Mouse (Mus musculus) embryonic facial prominence, embryonic 15.5 days (tissue): ENCODE results near the gene Ttc4. TPM values are rescaled to one million over a fixed set of nuclear protein-coding genes. Genes with fewer than 3 reads are reported as not detected.
A peak's percentile ranks its signal among the peaks of the same experiment; 100 is the strongest.

Experiments
- ATAC-seq: fragments of 200-750 bp; cut with Nextera tagmentation; 2 replicates; pipeline ENCODE4 v1.8.0; 2017; ENCODE audit warnings: low read depth, moderate TSS enrichment; ENCODE audit not compliant: insufficient number of reproducible peaks, low FRiP score, low TSS enrichment
- H3K27ac ChIP-seq: fragments of 300-500 bp; sonication (generic); replicated peaks from 2 replicates; pipeline ENCODE4 v1.5.1; 2015; ENCODE audit warnings: mild to moderate bottlenecking, inconsistent platforms
- H3K27me3 ChIP-seq: fragments of 300-500 bp; sonication (generic); 2 replicates; pipeline ENCODE4 v1.6.1; 2015; ENCODE audit warnings: inconsistent platforms
- H3K36me3 ChIP-seq: fragments of 300-500 bp; sonication (generic); 2 replicates; pipeline ENCODE4 v1.6.1; 2015; ENCODE audit warnings: mild to moderate bottlenecking, inconsistent platforms
- H3K4me1 ChIP-seq: fragments of 300-500 bp; sonication (generic); 2 replicates; pipeline ENCODE4 v1.6.1; 2015; ENCODE audit warnings: inconsistent platforms
- H3K4me2 ChIP-seq: fragments of 300-500 bp; sonication (generic); replicated peaks from 2 replicates; pipeline ENCODE4 v1.6.1; 2015; ENCODE audit warnings: mild to moderate bottlenecking, inconsistent platforms
- H3K4me3 ChIP-seq: fragments of 300-500 bp; sonication (generic); replicated peaks from 2 replicates; pipeline ENCODE4 v1.5.1; 2015; ENCODE audit warnings: mild to moderate bottlenecking, inconsistent platforms
- H3K9ac ChIP-seq: fragments of 300-500 bp; sonication (generic); 2 replicates; pipeline ENCODE4 v1.6.1; 2015; ENCODE audit warnings: inconsistent platforms
- H3K9me3 ChIP-seq: fragments of 300-500 bp; sonication (generic); replicated peaks from 2 replicates; pipeline ENCODE4 v1.6.1; 2016; ENCODE audit warnings: inconsistent platforms
- WGBS: fragments of 180-500 bp; shearing (Covaris S2); methylation state at CpG from one replicate; pipeline ENCODE4 v1.1.7; 2015; 5-methylcytosine and 5-hydroxymethylcytosine counted together
- polyA plus RNA-seq: library from polyadenylated mRNA; unstranded; fragments of >200 nt; fragmentation: Nextera tagmentation; extraction: Ambion mirVana; gene quantifications from 2 replicates; pipeline ENCODE4 v1.2.1, GENCODE M21; 2015

Gene Ttc4
- polyA plus RNA-seq, 1 experiment from 2014 or later = 102 TPM

DNA sequence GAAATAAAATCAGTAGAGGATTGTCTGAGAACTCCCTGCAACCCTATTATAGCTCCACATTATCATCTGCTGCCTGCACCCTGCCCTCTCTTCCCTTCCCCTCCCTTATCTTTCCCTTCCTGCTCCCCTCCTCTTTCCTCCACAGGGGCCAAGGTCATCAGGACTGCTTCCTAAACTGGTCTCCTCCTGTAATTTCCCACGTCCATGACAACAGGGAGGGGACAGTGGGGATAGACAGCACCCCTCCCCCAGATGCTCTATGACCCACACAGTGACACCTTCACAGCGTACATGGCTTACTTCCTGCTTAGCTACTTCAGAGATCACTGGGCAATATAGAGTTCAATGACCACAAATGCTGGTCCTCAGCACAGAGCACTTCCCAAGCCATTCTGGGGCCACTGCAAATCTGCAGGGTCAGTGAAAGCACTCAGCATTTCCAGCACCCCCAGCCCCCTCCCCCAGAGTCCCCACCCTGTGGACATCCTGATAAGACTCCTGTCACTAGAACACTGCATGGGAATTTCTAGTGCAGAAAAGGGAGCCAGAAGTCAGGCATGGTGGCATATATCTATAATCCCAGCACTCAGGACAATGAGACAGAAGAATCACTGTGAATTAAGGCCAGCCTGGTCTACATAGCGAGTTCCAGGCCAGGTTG is 10.0 kb upstream of the Ttc4 start:
- Histone ChIP-seq H3K4me2 (no peak overlapping the region), H3K9ac (no peak overlapping the region), H3K27me3 (no peaks in the 10 kb centered on the region), H3K4me1 (no peaks in the 10 kb centered on the region), H3K27ac (no peak overlapping the region), H3K4me3 (no peak overlapping the region), H3K36me3 (no peaks in the 10 kb centered on the region), H3K9me3 (no peaks in the 10 kb centered on the region)
- 43% methylated on average over 3 of the region's 3 CpGs for WGBS
- ATAC-seq = no peak

GRCm38 (mm10) chr4:106680955-106681354 is 2.2 kb upstream of the Ttc4 start:
- Histone ChIP-seq H3K4me3 (no peak overlapping the region), H3K27ac (no peak overlapping the region), H3K4me1 (peaks cover 7% of the 10 kb centered on the region), H3K9ac (no peak overlapping the region), H3K9me3 (no peaks in the 10 kb centered on the region), H3K36me3 (peaks cover 12% of the 10 kb centered on the region), H3K27me3 (no peaks in the 10 kb centered on the region), H3K4me2 (no peak overlapping the region)
- 54% methylated on average over 2 of the region's 2 CpGs for WGBS
- ATAC-seq = no peak

- peak overlapping the region; percentile 75 for H3K4me2 ChIP-seq
- no peak overlapping the region for H3K27ac ChIP-seq
- peak; percentile 11; the same call in 1 of the 2 replicates for ATAC-seq
- H3K27me3 ChIP-seq = no peaks in the 10 kb centered on the region
- no peak overlapping the region for H3K9ac ChIP-seq
- WGBS = 46% methylated on average over 3 of the region's 3 CpGs
- H3K36me3 ChIP-seq = peaks cover 26% of the 10 kb centered on the region
- no peaks in the 10 kb centered on the region for H3K9me3 ChIP-seq
- peaks cover 7% of the 10 kb centered on the region for H3K4me1 ChIP-seq
- H3K4me3 ChIP-seq = peak overlapping the region; percentile 89
Measured at GRCm38 (mm10) chr4:106679152-106679551, 408 bp upstream of the Ttc4 start.

GRCm38 (mm10) chr4:106676749-106677148 is 2.0 kb downstream of the Ttc4 start:
- no peak overlapping the region for H3K4me3 ChIP-seq
- H3K9ac ChIP-seq = no peak overlapping the region
- ATAC-seq = no peak
- H3K27me3 ChIP-seq = no peaks in the 10 kb centered on the region
- H3K27ac ChIP-seq = no peak overlapping the region
- H3K9me3 ChIP-seq = no peaks in the 10 kb centered on the region
- peaks cover 7% of the 10 kb centered on the region for H3K4me1 ChIP-seq
- WGBS = 87% methylated on average over 5 of the region's 5 CpGs
- H3K4me2 ChIP-seq = no peak overlapping the region
- H3K36me3 ChIP-seq = peaks cover 49% of the 10 kb centered on the region

DNA sequence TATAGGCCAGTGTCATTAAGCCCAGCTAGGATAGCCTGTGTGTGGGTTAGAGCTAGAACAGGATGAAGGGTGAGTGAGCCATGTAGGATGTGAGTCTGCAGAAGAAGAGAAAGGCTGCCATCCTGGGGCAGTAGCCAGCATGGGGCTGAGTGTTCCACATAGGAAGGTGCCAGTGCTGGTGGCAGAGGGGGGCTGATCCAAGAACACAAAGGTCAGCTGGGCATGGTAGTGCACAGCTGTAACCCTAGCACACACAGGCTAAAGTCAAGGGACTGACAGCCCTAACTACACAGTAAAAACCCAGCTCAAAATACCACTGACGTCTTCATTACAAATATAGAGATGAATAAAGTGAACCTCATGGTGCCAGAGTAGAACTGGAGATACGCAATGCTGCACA is 12.2 kb downstream of the Ttc4 start:
- Histone ChIP-seq H3K9ac (no peak overlapping the region), H3K9me3 (no peaks in the 10 kb centered on the region), H3K27me3 (no peaks in the 10 kb centered on the region), H3K4me3 (no peak overlapping the region), H3K4me1 (no peaks in the 10 kb centered on the region), H3K4me2 (no peak overlapping the region), H3K36me3 (peaks cover 99% of the 10 kb centered on the region), H3K27ac (no peak overlapping the region)
- 92% methylated on average over 2 of the region's 2 CpGs for whole genome bisulfite sequencing
- ATAC-seq = no peak

DNA sequence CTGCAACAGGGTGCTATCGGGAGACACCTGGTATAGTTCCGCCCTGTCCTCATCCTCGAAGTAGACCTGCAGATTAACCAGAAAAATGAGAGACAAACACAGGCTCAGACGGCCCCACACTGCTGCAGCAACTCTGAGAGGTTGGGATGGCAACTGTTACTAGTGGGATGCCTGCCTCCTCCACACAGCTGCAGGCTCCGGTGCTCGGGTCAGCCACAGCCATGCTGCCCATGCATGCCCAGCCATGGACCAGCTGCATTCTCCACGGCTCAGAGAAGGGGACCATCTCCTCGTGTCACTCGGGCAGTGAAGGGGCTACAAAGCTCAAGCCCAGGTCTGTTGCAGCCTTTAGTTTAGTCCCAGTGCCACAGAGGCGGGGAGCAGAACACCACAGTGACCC is 13.1 kb downstream of the Ttc4 start:
- Histone ChIP-seq H3K36me3 (peaks cover 100% of the 10 kb centered on the region), H3K4me2 (no peak overlapping the region), H3K27ac (no peak overlapping the region), H3K4me3 (no peak overlapping the region), H3K4me1 (no peaks in the 10 kb centered on the region), H3K9me3 (no peaks in the 10 kb centered on the region), H3K9ac (no peak overlapping the region), H3K27me3 (no peaks in the 10 kb centered on the region)
- 93% methylated on average over 10 of the region's 10 CpGs for WGBS
- no peak for ATAC-seq

- Histone ChIP-seq H3K4me1 (no peaks in the 10 kb centered on the region), H3K9me3 (no peaks in the 10 kb centered on the region), H3K36me3 (peaks cover 100% of the 10 kb centered on the region), H3K27me3 (no peaks in the 10 kb centered on the region), H3K27ac (no peak overlapping the region), H3K4me2 (no peak overlapping the region), H3K9ac (no peak overlapping the region), H3K4me3 (no peak overlapping the region)
- ATAC-seq = no peak
- WGBS = 96% methylated on average over 2 of the region's 2 CpGs
Measured at GRCm38 (mm10) chr4:106665269-106665668, 13.5 kb downstream of the Ttc4 start.

DNA sequence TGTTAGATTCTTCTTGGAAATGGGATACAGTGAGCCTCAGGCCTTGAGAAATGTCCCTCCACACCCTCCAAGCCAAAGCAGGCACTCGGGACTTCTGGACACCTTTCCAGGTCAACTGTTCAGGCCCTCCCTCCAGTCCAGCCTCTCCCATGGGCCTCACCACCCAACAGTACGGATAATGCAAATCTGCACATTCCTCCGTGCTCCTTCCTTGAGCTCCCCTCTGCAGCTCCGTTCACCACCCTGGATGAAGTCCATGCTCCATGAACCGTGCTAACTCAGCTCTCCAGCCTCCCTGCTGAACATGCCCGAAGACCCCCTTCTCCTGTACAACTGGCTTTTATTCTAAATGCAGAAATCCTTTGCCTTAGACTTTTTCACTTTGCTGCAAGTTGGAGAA is 14.0 kb downstream of the Ttc4 start:
- Histone ChIP-seq H3K36me3 (peaks cover 100% of the 10 kb centered on the region), H3K4me1 (no peaks in the 10 kb centered on the region), H3K4me3 (no peak overlapping the region), H3K27ac (no peak overlapping the region), H3K27me3 (no peaks in the 10 kb centered on the region), H3K4me2 (no peak overlapping the region), H3K9me3 (no peaks in the 10 kb centered on the region), H3K9ac (no peak overlapping the region)
- 88% methylated on average over 6 of the region's 6 CpGs for WGBS
- no peak for ATAC-seq

- no peaks in the 10 kb centered on the region for H3K27me3 ChIP-seq
- no peak overlapping the region for H3K4me2 ChIP-seq
- peaks cover 100% of the 10 kb centered on the region for H3K36me3 ChIP-seq
- no peak for ATAC-seq
- H3K9ac ChIP-seq = no peak overlapping the region
- H3K27ac ChIP-seq = no peak overlapping the region
- no peaks in the 10 kb centered on the region for H3K4me1 ChIP-seq
- no peaks in the 10 kb centered on the region for H3K9me3 ChIP-seq
- no peak overlapping the region for H3K4me3 ChIP-seq
- WGBS = 77% methylated on average over 5 of the region's 5 CpGs
Measured at GRCm38 (mm10) chr4:106663956-106664470, 14.7 kb downstream of the Ttc4 start.

GRCm38 (mm10) chr4:106655681-106656080 is 23.1 kb downstream of the Ttc4 start:
- H3K9ac ChIP-seq = no peak overlapping the region
- H3K27me3 ChIP-seq = no peaks in the 10 kb centered on the region
- 87% methylated on average over 10 of the region's 10 CpGs for WGBS
- H3K4me2 ChIP-seq = no peak overlapping the region
- no peak overlapping the region for H3K4me3 ChIP-seq
- H3K9me3 ChIP-seq = no peaks in the 10 kb centered on the region
- peaks cover 10% of the 10 kb centered on the region for H3K4me1 ChIP-seq
- H3K27ac ChIP-seq = no peak overlapping the region
- ATAC-seq = no peak
- peaks cover 52% of the 10 kb centered on the region for H3K36me3 ChIP-seq

DNA sequence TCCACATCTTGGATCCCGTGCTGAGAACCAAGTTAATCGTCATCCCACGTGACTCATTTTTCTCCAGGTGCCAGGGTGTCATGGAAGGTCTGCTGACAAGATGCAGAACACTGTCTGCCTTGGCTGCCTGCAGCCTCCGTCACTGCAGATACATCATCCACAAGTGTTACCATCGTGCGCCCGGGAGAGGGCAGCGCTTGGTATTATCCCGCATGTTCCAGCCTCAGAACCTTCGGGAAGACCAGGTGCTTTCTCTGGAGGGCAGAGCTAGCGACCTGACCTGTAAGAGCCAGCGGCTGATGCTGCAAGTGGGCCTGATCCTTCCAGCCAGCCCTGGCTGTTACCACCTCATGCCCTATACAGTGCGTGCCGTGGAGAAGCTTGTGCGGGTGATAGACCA is 25.7 kb downstream of the Ttc4 start:
- Histone ChIP-seq H3K4me1 (peaks cover 10% of the 10 kb centered on the region), H3K9me3 (no peaks in the 10 kb centered on the region), H3K4me2 (no peak overlapping the region), H3K27ac (no peak overlapping the region), H3K9ac (no peak overlapping the region), H3K4me3 (no peak overlapping the region), H3K36me3 (peaks cover 29% of the 10 kb centered on the region), H3K27me3 (no peaks in the 10 kb centered on the region)
- ATAC-seq = no peak
- WGBS = 93% methylated on average over 15 of the region's 15 CpGs

GRCm38 (mm10) chr4:106652546-106652945 is 26.2 kb downstream of the Ttc4 start:
- Histone ChIP-seq H3K4me3 (no peak overlapping the region), H3K4me1 (peaks cover 10% of the 10 kb centered on the region), H3K9me3 (no peaks in the 10 kb centered on the region), H3K36me3 (peaks cover 27% of the 10 kb centered on the region), H3K4me2 (no peak overlapping the region), H3K27me3 (no peaks in the 10 kb centered on the region), H3K9ac (no peak overlapping the region), H3K27ac (no peak overlapping the region)
- WGBS = 90% methylated on average over 3 of the region's 3 CpGs
- no peak for ATAC-seq
